Mouse (Mus musculus) stomach, postnatal 0 days (tissue): ENCODE results near the gene Dctn1.

Experiments used
- CTCF ChIP-seq: IDR thresholded peaks from 2 replicates; pipeline ENCODE4 v1.5.1; 2016; ENCODE audit warnings: antibody characterized with exemption, low read depth, mild to moderate bottlenecking, moderate library complexity
- EP300 ChIP-seq: optimal IDR thresholded peaks from 2 replicates; pipeline ENCODE3; 2016; ENCODE audit warnings: antibody characterized with exemption

DNA sequence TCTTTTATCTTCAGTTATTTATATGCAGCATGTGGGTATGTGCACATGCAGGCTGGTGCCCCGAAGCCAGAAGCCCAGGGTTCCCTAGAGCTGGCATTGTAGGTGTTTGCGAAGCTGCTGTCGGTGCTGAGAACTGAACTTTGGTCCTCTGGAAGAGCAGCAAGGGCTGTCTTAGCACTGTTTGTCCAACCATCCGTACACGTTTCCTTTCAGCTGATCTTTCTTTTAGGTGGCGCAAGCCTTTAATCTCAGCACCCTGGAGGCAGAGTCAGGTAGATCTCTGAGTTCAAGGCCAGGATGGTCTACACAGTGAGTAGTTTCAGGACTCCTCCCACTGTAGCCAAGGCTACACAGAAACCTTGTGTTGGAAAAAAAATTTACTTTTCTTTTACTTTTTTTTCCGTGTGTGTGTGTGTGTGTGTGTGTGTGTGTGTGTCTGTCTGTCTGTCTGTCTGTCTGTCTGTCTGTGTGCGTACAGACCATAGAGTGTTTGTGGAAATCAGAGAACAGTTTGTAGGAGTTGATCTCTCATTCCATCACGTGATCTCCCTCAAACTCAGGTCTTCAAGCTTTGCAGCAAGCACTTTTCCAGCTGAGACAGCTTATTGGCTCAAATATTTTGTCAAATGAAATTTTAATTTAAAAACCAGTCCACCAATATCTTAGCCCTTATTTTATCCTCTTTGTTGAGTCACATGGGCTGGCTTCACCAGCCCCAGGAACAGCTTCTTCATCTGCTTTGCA, 33.4 kb upstream of the Dctn1 start:
- TF ChIP-seq CTCF (no peak), EP300 (no peak)
